Mouse (Mus musculus): ENCODE measurements at regions not wholly inside any gene's neighbourhood (a gene's known extent, or its start where the extent isn't known, plus 50 kb on each side); places are given as distances from the start of the nearest gene placed in this dataset.

GRCm38 (mm10) chr13:3708896-3709631 is 75.2 kb downstream of the Asb13 start:
- DNase-seq (ENCODE audit: low spot score in 2 of 2): no peak
